Mouse (Mus musculus): ENCODE results near the gene Mical2. TPM values are rescaled to one million over a fixed set of nuclear protein-coding genes. Genes with fewer than 3 reads are reported as not detected.
A peak's percentile ranks its signal among the peaks of the same experiment; 100 is the strongest.

Gene Mical2
- polyA plus RNA-seq (2014; fragmentation: Nextera tagmentation; extraction: Ambion mirVana): 2.3 and 2.5 TPM in 2 replicates

- no peaks in the 10 kb centered on the region for H3K9me3 ChIP-seq (replicated peaks; ENCODE audit: control insufficient read depth, low read length)
- no peak within 1 kb of the TSS; the same call in 1 of the 2 replicates for H3K9ac ChIP-seq (replicated peaks; ENCODE audit: low read length)
- peak within 1 kb of the TSS; percentile 39 for H3K4me3 ChIP-seq (ENCODE audit: low read depth, low read length)
- DNase-seq (ENCODE audit: low spot score) (peak; percentile 94), ATAC-seq (replicated peaks; ENCODE audit: insufficient number of reproducible peaks, low FRiP score, low TSS enrichment, low read depth) (peak; percentile 95)
- no peaks in the 10 kb centered on the region for H3K36me3 ChIP-seq (replicated peaks; ENCODE audit: control insufficient read depth, insufficient read depth, low read depth, low read length)
- H3K27ac ChIP-seq (replicated peaks; ENCODE audit: low read depth, low read length): no peak within 1 kb of the TSS
- H3K27me3 ChIP-seq (ENCODE audit: control insufficient read depth, insufficient read depth, low read length): peaks cover 18% of the 10 kb centered on the region
- WGBS: under 1% methylated on average over 53 of the region's 53 CpGs
- peak within 1 kb of the TSS; percentile 97 for H3K4me2 ChIP-seq (ENCODE audit: low read depth, low read length)
- H3K4me1 ChIP-seq (ENCODE audit: control insufficient read depth, insufficient read depth, low read length): peaks cover 3% of the 10 kb centered on the region; the same call in 1 of the 2 replicates
Observed at GRCm38 (mm10) chr7:112225615-112226262, at the start of gene Mical2. TSS of gene Mical2 (plus strand) at chr7:112225856.

- Histone ChIP-seq H3K27ac (replicated peaks; ENCODE audit: low read depth, low read length) (no peak overlapping the region), H3K36me3 (replicated peaks; ENCODE audit: control insufficient read depth, insufficient read depth, low read depth, low read length) (no peaks in the 10 kb centered on the region), H3K9me3 (replicated peaks; ENCODE audit: control insufficient read depth, low read length) (no peaks in the 10 kb centered on the region), H3K4me2 (ENCODE audit: low read depth, low read length) (no peak overlapping the region), H3K4me3 (ENCODE audit: low read depth, low read length) (no peak overlapping the region), H3K4me1 (ENCODE audit: control insufficient read depth, insufficient read depth, low read length) (no peaks in the 10 kb centered on the region), H3K27me3 (ENCODE audit: control insufficient read depth, insufficient read depth, low read length) (no peaks in the 10 kb centered on the region), H3K9ac (replicated peaks; ENCODE audit: low read length) (no peak overlapping the region)
- ATAC-seq (replicated peaks; ENCODE audit: insufficient number of reproducible peaks, low FRiP score, low TSS enrichment, low read depth) (no peak), DNase-seq (ENCODE audit: low spot score) (no peak)
- WGBS: 75% methylated on average over 2 of the region's 2 CpGs
Observed at GRCm38 (mm10) chr7:112176627-112177026, 49.0 kb upstream of the Mical2 start.

DNA sequence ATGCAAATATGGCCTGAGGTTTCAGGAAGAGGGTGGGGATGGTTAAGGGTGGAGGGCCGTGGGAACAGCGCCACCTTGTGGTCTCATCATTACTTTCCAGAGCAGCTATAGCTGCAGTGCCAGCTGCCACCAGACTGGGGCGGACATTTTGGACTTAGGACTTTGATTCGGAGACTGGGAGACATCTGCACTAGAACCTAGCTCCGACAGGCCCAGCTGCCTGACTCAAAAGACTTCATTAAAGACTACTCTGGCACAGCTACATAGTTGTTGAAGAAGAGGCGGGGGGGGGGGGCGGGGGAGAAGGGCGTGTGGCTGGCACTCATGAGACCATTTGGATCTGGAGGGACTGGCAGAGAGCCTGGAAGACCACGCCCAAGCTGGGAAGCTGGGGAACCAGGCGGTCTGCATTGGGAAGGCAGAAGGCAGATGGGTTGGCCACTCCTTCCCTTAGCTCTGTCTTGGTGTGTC lies 45.4 kb upstream of the Mical2 start:
- Histone ChIP-seq H3K27ac (replicated peaks; ENCODE audit: low read depth, low read length) (no peak overlapping the region), H3K4me2 (ENCODE audit: low read depth, low read length) (no peak overlapping the region)
- 0 out of 2 replicates have a peak, but pooled peaks have one; percentile 35 for ATAC-seq (replicated peaks; ENCODE audit: insufficient number of reproducible peaks, low FRiP score, low TSS enrichment, low read depth)

GRCm38 (mm10) chr7:112183258-112183841 lies 42.3 kb upstream of the Mical2 start:
- Histone ChIP-seq H3K4me3 (ENCODE audit: low read depth, low read length) (no peak overlapping the region), H3K9me3 (replicated peaks; ENCODE audit: control insufficient read depth, low read length) (no peaks in the 10 kb centered on the region), H3K27ac (replicated peaks; ENCODE audit: low read depth, low read length) (no peak overlapping the region), H3K9ac (replicated peaks; ENCODE audit: low read length) (no peak overlapping the region), H3K27me3 (ENCODE audit: control insufficient read depth, insufficient read depth, low read length) (no peaks in the 10 kb centered on the region), H3K36me3 (replicated peaks; ENCODE audit: control insufficient read depth, insufficient read depth, low read depth, low read length) (no peaks in the 10 kb centered on the region), H3K4me2 (ENCODE audit: low read depth, low read length) (no peak overlapping the region), H3K4me1 (ENCODE audit: control insufficient read depth, insufficient read depth, low read length) (no peaks in the 10 kb centered on the region; the same call in 1 of the 2 replicates)
- peak; percentile 60; the same call in 1 of the 2 replicates for ATAC-seq (replicated peaks; ENCODE audit: insufficient number of reproducible peaks, low FRiP score, low TSS enrichment, low read depth)
- DNase-seq (ENCODE audit: low spot score): peak; percentile 88
- 40% methylated on average over 5 of the region's 5 CpGs for WGBS

More for the DNA sequence above, 45.4 kb upstream of the Mical2 start:
- no peaks in the 10 kb centered on the region for H3K27me3 ChIP-seq (ENCODE audit: control insufficient read depth, insufficient read depth, low read length)
- no peak overlapping the region for H3K9ac ChIP-seq (replicated peaks; ENCODE audit: low read length)
- WGBS: 15% methylated on average over 9 of the region's 10 CpGs
- H3K9me3 ChIP-seq (replicated peaks; ENCODE audit: control insufficient read depth, low read length): no peaks in the 10 kb centered on the region
- no peak overlapping the region for H3K4me3 ChIP-seq (ENCODE audit: low read depth, low read length)
- no peaks in the 10 kb centered on the region for H3K36me3 ChIP-seq (replicated peaks; ENCODE audit: control insufficient read depth, insufficient read depth, low read depth, low read length)
- peak; percentile 91 for DNase-seq (ENCODE audit: low spot score)
- no peaks in the 10 kb centered on the region for H3K4me1 ChIP-seq (ENCODE audit: control insufficient read depth, insufficient read depth, low read length)

DNA sequence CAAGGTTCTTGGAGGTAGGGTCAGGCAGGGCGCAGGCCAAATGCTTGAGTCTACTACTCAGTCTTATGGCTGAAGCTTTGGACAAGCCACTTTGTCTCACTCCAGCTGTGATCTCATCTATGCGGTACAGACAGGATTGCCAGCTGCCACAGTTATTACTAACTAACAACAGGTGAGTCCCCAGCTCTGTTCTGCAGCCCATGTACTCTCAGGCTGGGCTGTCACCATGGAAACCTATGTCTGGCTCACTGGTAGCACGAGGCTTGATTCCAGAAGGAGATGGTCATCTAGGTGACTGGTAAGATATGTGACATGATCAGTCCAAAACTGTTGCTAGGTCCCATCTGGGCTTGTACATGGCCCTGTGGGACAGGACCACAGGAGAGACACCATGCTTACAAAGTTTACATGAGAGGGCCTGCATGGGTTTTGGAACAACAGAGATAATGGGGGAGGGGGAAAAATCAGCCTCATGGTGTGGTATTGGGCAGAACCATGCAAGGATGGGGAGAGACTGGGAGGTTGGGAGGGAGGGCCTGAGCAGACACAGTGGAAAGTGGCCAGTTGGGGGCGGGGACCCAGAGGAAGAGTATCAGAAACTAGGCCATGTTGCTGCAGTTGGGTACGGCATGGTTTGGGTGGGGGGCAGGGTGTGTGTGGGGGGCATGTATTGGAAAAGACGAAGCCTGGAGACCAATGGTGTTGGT lies 41.0 kb upstream of the Mical2 start:
- H3K27ac ChIP-seq (replicated peaks; ENCODE audit: low read depth, low read length): no peak overlapping the region
- ATAC-seq (replicated peaks; ENCODE audit: insufficient number of reproducible peaks, low FRiP score, low TSS enrichment, low read depth): no peak
- no peak for DNase-seq (ENCODE audit: low spot score)
- no peaks in the 10 kb centered on the region; the same call in 1 of the 2 replicates for H3K4me1 ChIP-seq (ENCODE audit: control insufficient read depth, insufficient read depth, low read length)
- 74% methylated on average over 6 of the region's 6 CpGs for whole genome bisulfite sequencing
- H3K36me3 ChIP-seq (replicated peaks; ENCODE audit: control insufficient read depth, insufficient read depth, low read depth, low read length): no peaks in the 10 kb centered on the region
- H3K4me3 ChIP-seq (ENCODE audit: low read depth, low read length): no peak overlapping the region
- H3K4me2 ChIP-seq (ENCODE audit: low read depth, low read length): no peak overlapping the region
- H3K27me3 ChIP-seq (ENCODE audit: control insufficient read depth, insufficient read depth, low read length): no peaks in the 10 kb centered on the region
- H3K9ac ChIP-seq (replicated peaks; ENCODE audit: low read length): no peak overlapping the region
- no peaks in the 10 kb centered on the region for H3K9me3 ChIP-seq (replicated peaks; ENCODE audit: control insufficient read depth, low read length)

GRCm38 (mm10) chr7:112185226-112185745 lies 40.4 kb upstream of the Mical2 start:
- Histone ChIP-seq H3K27me3 (ENCODE audit: control insufficient read depth, insufficient read depth, low read length) (no peaks in the 10 kb centered on the region), H3K27ac (replicated peaks; ENCODE audit: low read depth, low read length) (no peak overlapping the region), H3K9me3 (replicated peaks; ENCODE audit: control insufficient read depth, low read length) (no peaks in the 10 kb centered on the region), H3K9ac (replicated peaks; ENCODE audit: low read length) (no peak overlapping the region), H3K4me1 (ENCODE audit: control insufficient read depth, insufficient read depth, low read length) (no peaks in the 10 kb centered on the region; the same call in 1 of the 2 replicates), H3K4me3 (ENCODE audit: low read depth, low read length) (no peak overlapping the region), H3K4me2 (ENCODE audit: low read depth, low read length) (no peak overlapping the region), H3K36me3 (replicated peaks; ENCODE audit: control insufficient read depth, insufficient read depth, low read depth, low read length) (no peaks in the 10 kb centered on the region)
- ATAC-seq (replicated peaks; ENCODE audit: insufficient number of reproducible peaks, low FRiP score, low TSS enrichment, low read depth) (no peak), DNase-seq (ENCODE audit: low spot score) (no peak)
- WGBS: 72% methylated on average over 9 of the region's 9 CpGs

DNA sequence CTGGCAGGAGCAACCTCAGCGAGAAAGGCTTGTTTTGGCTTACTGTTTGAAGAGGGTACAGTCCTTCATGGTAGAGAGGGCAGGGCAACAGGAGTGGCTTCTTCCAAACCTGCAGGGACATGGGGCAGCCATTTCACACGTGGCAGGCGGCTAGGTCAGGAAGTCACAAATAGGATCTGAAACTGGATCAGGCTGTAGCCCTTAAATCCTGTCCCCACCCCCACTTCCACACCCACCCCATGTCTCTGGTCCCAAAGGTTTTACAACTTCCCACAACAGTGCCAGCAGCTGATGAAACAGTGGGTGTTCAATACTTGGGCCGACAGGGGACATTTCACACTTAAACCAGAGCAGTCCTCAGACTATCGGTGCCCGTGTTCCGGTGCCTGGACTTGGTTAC lies 38.8 kb upstream of the Mical2 start:
- WGBS: 85% methylated on average over 7 of the region's 7 CpGs
- no peak overlapping the region for H3K4me3 ChIP-seq (ENCODE audit: low read depth, low read length)

More for the DNA sequence above, 38.8 kb upstream of the Mical2 start:
- DNase-seq (ENCODE audit: low spot score): no peak
- Histone ChIP-seq H3K4me2 (ENCODE audit: low read depth, low read length) (no peak overlapping the region), H3K9ac (replicated peaks; ENCODE audit: low read length) (no peak overlapping the region), H3K27ac (replicated peaks; ENCODE audit: low read depth, low read length) (no peak overlapping the region), H3K36me3 (replicated peaks; ENCODE audit: control insufficient read depth, insufficient read depth, low read depth, low read length) (no peaks in the 10 kb centered on the region), H3K27me3 (ENCODE audit: control insufficient read depth, insufficient read depth, low read length) (no peaks in the 10 kb centered on the region), H3K9me3 (replicated peaks; ENCODE audit: control insufficient read depth, low read length) (no peaks in the 10 kb centered on the region), H3K4me1 (ENCODE audit: control insufficient read depth, insufficient read depth, low read length) (no peaks in the 10 kb centered on the region; the same call in 1 of the 2 replicates)
- ATAC-seq (replicated peaks; ENCODE audit: insufficient number of reproducible peaks, low FRiP score, low TSS enrichment, low read depth): no peak

Data from embryonic facial prominence, embryonic 11.5 days (tissue).